Mouse (Mus musculus): ENCODE results near the gene Map3k5.

DNA sequence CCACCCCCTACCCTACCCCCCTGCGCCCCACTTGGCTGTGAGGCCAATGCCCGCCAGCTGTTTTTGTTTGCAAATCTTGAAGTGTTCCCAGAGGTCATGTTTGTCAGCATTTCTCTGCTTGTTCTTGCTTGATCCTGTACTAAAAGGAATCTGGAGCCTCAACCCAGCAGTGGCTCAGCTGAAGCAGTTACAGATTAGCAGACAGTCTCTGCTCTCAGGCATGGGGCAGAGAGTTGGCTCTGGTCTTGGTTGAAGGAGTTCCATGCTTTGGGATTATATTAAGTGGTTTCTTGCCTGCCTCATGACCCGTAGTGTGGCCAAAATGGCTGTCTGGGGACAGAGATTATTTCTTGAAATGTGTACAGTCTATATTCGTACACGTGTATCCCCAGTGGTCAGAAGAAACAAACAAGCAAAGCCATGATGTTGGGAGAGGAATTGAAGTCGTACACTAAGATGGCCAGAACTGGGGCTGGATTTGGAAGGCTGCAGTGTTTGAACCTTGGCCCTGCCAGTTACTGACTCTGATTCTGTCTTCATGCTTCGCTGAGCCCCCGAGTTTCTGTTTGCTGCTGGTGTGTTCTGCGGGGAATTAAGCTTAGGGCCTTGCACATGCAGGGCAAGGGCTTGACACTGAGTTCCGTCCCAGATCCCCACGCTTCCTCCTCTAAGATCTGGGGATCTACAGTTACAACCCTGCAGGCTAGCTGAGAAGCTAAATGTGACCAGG, 18.9 kb downstream of the Map3k5 start:
- TF ChIP-seq CTCF (conservative IDR thresholded peaks at IDR 0.05; ENCODE audit: low read length): no peak
- TF ChIP-seq POU5F1 (IDR thresholded peaks at IDR 0.05; ENCODE audit: borderline replicate concordance, low read length): no peak
- no peak for TF ChIP-seq NANOG (IDR thresholded peaks at IDR 0.05; ENCODE audit: borderline replicate concordance, low read length)
